Mouse (Mus musculus) forebrain, embryonic 12.5 days (tissue): ENCODE results near the gene 4930451I11Rik. TPM values are rescaled to one million over a fixed set of nuclear protein-coding genes. Genes with fewer than 3 reads are reported as not detected.

ENCODE experiments used
- ATAC-seq: fragments of 200-750 bp; cut with Nextera tagmentation; 2 replicates; pipeline ENCODE4 v1.8.0; 2017; ENCODE audit warnings: moderate TSS enrichment; ENCODE audit not compliant: low FRiP score
- H3K27ac ChIP-seq: fragments of 300-500 bp; sonication (generic); 2 replicates; pipeline ENCODE4 v1.5.1; 2016; ENCODE audit warnings: mild to moderate bottlenecking
- H3K27me3 ChIP-seq: fragments of 300-500 bp; sonication (generic); 2 replicates; pipeline ENCODE4 v1.6.1; 2016; ENCODE audit warnings: mild to moderate bottlenecking
- H3K36me3 ChIP-seq: fragments of 300-500 bp; sonication (generic); replicated peaks from 2 replicates; pipeline ENCODE4 v1.6.1; 2016; ENCODE audit warnings: mild to moderate bottlenecking
- H3K4me1 ChIP-seq: fragments of 300-500 bp; sonication (generic); 2 replicates; pipeline ENCODE4 v1.6.1; 2016
- H3K4me2 ChIP-seq: fragments of 300-500 bp; sonication (generic); 2 replicates; pipeline ENCODE4 v1.6.1; 2016; ENCODE audit warnings: mild to moderate bottlenecking, moderate library complexity
- H3K4me3 ChIP-seq: fragments of 300-500 bp; sonication (generic); replicated peaks from 2 replicates; pipeline ENCODE4 v1.5.1; 2016; ENCODE audit warnings: mild to moderate bottlenecking
- H3K9ac ChIP-seq: fragments of 300-500 bp; sonication (generic); 2 replicates; pipeline ENCODE4 v1.6.1; 2016; ENCODE audit warnings: mild to moderate bottlenecking
- H3K9me3 ChIP-seq: fragments of 300-500 bp; sonication (generic); 2 replicates; pipeline ENCODE4 v1.6.1; 2016
- WGBS: fragments of 180-500 bp; shearing (Covaris S2); methylation state at CpG from one replicate; pipeline ENCODE4 v1.1.7; 2016; 5-methylcytosine and 5-hydroxymethylcytosine counted together
- polyA plus RNA-seq: library from polyadenylated mRNA; unstranded; fragments of >200 nt; fragmentation: Nextera tagmentation; extraction: Ambion mirVana; gene quantifications from 2 replicates; pipeline ENCODE4 v1.2.1, GENCODE M21; 2016

The 4930451I11Rik gene
- polyA plus RNA-seq, 1 experiment from 2014 or later, result not detected

DNA sequence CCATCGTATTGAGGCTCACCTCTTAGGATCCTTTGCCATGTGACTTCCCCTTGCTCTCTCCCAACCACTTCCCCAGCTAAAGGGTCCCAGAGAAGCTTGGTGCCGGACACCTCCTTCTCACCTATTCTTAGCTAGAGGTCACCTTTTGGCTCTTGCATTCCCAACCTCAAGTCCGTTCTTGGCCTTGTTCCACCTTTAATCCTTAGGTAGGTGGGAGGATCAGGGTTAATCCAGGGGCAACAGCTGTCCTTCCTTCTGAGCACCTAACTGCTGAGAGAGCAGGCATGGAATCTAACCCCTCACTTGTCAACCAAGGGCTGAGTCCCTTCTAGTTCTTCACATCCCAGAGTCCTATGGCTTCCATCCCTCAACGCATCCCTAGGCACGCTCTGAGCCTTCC lies 5.5 kb downstream of the 4930451I11Rik start:
- Histone ChIP-seq H3K9me3 (no peaks in the 10 kb centered on the region), H3K9ac (no peak overlapping the region), H3K4me3 (no peak overlapping the region), H3K27me3 (peaks cover 23% of the 10 kb centered on the region; the same call in 1 of the 2 replicates), H3K36me3 (no peaks in the 10 kb centered on the region), H3K4me2 (no peak overlapping the region), H3K27ac (no peak overlapping the region), H3K4me1 (peaks cover 50% of the 10 kb centered on the region)
- WGBS, result 76% methylated on average over 5 of the region's 5 CpGs
- no peak for ATAC-seq

- Histone ChIP-seq H3K27me3 (peaks cover 23% of the 10 kb centered on the region; the same call in 1 of the 2 replicates), H3K4me3 (no peak overlapping the region), H3K27ac (no peak overlapping the region), H3K4me2 (0 out of 2 replicates have a peak overlapping the region, but pooled peaks have one; percentile 85), H3K9ac (no peak overlapping the region), H3K9me3 (no peaks in the 10 kb centered on the region), H3K36me3 (no peaks in the 10 kb centered on the region), H3K4me1 (peaks cover 50% of the 10 kb centered on the region)
- no peak for ATAC-seq
- WGBS, result 21% methylated on average over 8 of the region's 8 CpGs
Measured at GRCm38 (mm10) chr7:126825403-126825802, 6.0 kb downstream of the 4930451I11Rik start.

- Histone ChIP-seq H3K27me3 (peaks cover 16% of the 10 kb centered on the region; the same call in 1 of the 2 replicates), H3K27ac (peak overlapping the region; percentile 82), H3K9me3 (no peaks in the 10 kb centered on the region), H3K4me3 (peak overlapping the region; percentile 63), H3K36me3 (no peaks in the 10 kb centered on the region), H3K4me1 (peaks cover 39% of the 10 kb centered on the region), H3K9ac (peak overlapping the region; percentile 86), H3K4me2 (peak overlapping the region; percentile 85)
- ATAC-seq, result peak; percentile 42; the same call in 1 of the 2 replicates
- WGBS, result 14% methylated on average over 10 of the region's 10 CpGs
Measured at GRCm38 (mm10) chr7:126823940-126824339, 7.5 kb downstream of the 4930451I11Rik start.

- H3K27ac ChIP-seq, result peak overlapping the region; percentile 82
- peaks cover 16% of the 10 kb centered on the region; the same call in 1 of the 2 replicates for H3K27me3 ChIP-seq
- peak; percentile 84 for ATAC-seq
- peak overlapping the region; percentile 86 for H3K9ac ChIP-seq
- WGBS, result under 1% methylated on average over 16 of the region's 19 CpGs
- no peaks in the 10 kb centered on the region for H3K9me3 ChIP-seq
- peaks cover 39% of the 10 kb centered on the region for H3K4me1 ChIP-seq
- H3K4me2 ChIP-seq, result peak overlapping the region; percentile 85
- H3K36me3 ChIP-seq, result no peaks in the 10 kb centered on the region
- H3K4me3 ChIP-seq, result peak overlapping the region; percentile 63
Measured at GRCm38 (mm10) chr7:126823202-126823711, 8.2 kb downstream of the 4930451I11Rik start.

- peak overlapping the region; percentile 63 for H3K4me3 ChIP-seq
- H3K4me2 ChIP-seq, result peak overlapping the region; percentile 85
- peak overlapping the region; percentile 86 for H3K9ac ChIP-seq
- peaks cover 16% of the 10 kb centered on the region; the same call in 1 of the 2 replicates for H3K27me3 ChIP-seq
- H3K4me1 ChIP-seq, result peaks cover 39% of the 10 kb centered on the region
- 13% methylated on average over 9 of the region's 9 CpGs for WGBS
- no peaks in the 10 kb centered on the region for H3K9me3 ChIP-seq
- peak overlapping the region; percentile 82 for H3K27ac ChIP-seq
- ATAC-seq, result peak; percentile 12
- H3K36me3 ChIP-seq, result no peaks in the 10 kb centered on the region
Measured at GRCm38 (mm10) chr7:126822741-126823140, 8.7 kb downstream of the 4930451I11Rik start.

GRCm38 (mm10) chr7:126821835-126822511 lies 9.5 kb downstream of the 4930451I11Rik start:
- 22% methylated on average over 7 of the region's 7 CpGs for WGBS
- Histone ChIP-seq H3K4me3 (no peak overlapping the region), H3K9ac (peak overlapping the region; percentile 86; the same call in 1 of the 2 replicates)

DNA sequence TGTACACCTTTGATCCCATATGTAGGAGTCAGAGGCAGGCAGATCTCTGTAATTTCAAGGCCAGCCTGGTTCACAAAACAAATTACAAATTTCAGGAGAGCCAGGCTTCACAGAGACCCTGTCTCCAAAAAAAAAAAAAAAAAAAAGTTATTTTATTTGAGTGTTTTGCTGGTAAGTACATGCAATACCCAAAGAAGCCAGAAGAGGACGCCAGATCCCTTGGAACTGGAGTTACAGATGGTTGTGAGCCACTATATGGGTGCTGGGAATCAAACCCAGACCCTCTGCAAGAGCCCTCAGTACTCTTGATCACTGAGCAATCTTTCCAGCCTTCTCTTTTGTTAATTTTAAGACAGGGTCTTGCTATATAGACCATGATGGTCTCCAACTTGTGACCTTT lies 12.6 kb downstream of the 4930451I11Rik start:
- H3K4me3 ChIP-seq, result no peak overlapping the region
- ATAC-seq, result no peak
- WGBS, result 38% methylated on average over 1 of the region's 1 CpGs

More at GRCm38 (mm10) chr7:126821835-126822511, 9.5 kb downstream of the 4930451I11Rik start:
- ATAC-seq, result peak; percentile 39; the same call in 1 of the 2 replicates
- H3K27ac ChIP-seq, result peak overlapping the region; percentile 82
- H3K36me3 ChIP-seq, result no peaks in the 10 kb centered on the region
- peaks cover 16% of the 10 kb centered on the region; the same call in 1 of the 2 replicates for H3K27me3 ChIP-seq
- H3K9me3 ChIP-seq, result no peaks in the 10 kb centered on the region
- H3K4me1 ChIP-seq, result peaks cover 39% of the 10 kb centered on the region
- H3K4me2 ChIP-seq, result peak overlapping the region; percentile 85

DNA sequence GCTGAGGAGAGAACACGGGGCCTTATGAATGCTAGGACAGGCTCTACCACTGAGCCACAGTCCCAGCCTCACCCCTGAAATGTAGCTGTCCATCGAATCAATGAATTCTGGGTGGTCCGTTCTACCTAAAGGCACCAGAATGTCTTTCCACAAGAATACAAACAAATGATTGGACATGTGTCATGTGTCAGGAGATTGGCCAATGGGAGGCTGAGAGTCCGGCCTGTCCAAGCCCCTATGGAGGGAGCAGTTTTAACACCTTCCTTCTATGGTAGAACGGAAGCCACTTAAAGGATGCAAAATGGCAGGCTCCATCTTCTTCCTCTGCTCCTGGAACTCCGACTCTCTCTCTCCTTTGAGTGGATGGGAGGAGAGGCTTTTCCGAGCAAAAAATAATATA lies 13.8 kb downstream of the 4930451I11Rik start:
- H3K27me3 ChIP-seq, result peaks cover 9% of the 10 kb centered on the region; the same call in 1 of the 2 replicates
- H3K4me1 ChIP-seq, result peaks cover 10% of the 10 kb centered on the region
- H3K36me3 ChIP-seq, result no peaks in the 10 kb centered on the region
- no peaks in the 10 kb centered on the region for H3K9me3 ChIP-seq
- no peak overlapping the region for H3K4me3 ChIP-seq
- no peak overlapping the region for H3K9ac ChIP-seq
- H3K4me2 ChIP-seq, result no peak overlapping the region
- no peak overlapping the region for H3K27ac ChIP-seq
- no peak for ATAC-seq
- 83% methylated on average over 7 of the region's 7 CpGs for WGBS

More for the DNA sequence above, 12.6 kb downstream of the 4930451I11Rik start:
- H3K36me3 ChIP-seq, result no peaks in the 10 kb centered on the region
- no peaks in the 10 kb centered on the region for H3K9me3 ChIP-seq
- no peak overlapping the region for H3K27ac ChIP-seq
- no peak overlapping the region for H3K4me2 ChIP-seq
- H3K27me3 ChIP-seq, result peaks cover 13% of the 10 kb centered on the region; the same call in 1 of the 2 replicates
- no peak overlapping the region for H3K9ac ChIP-seq
- peaks cover 19% of the 10 kb centered on the region for H3K4me1 ChIP-seq

- no peak for ATAC-seq
- H3K4me2 ChIP-seq, result no peak overlapping the region
- H3K9me3 ChIP-seq, result no peaks in the 10 kb centered on the region
- no peak overlapping the region for H3K27ac ChIP-seq
- peaks cover 3% of the 10 kb centered on the region; the same call in 1 of the 2 replicates for H3K4me1 ChIP-seq
- H3K9ac ChIP-seq, result no peak overlapping the region
- no peak overlapping the region for H3K4me3 ChIP-seq
- WGBS, result 89% methylated on average over 8 of the region's 8 CpGs
- no peaks in the 10 kb centered on the region for H3K36me3 ChIP-seq
- H3K27me3 ChIP-seq, result 0 out of 2 replicates have a peak, but pooled peaks cover 4% of the 10 kb centered on the region
Measured at GRCm38 (mm10) chr7:126816494-126816893, 14.9 kb downstream of the 4930451I11Rik start.

DNA sequence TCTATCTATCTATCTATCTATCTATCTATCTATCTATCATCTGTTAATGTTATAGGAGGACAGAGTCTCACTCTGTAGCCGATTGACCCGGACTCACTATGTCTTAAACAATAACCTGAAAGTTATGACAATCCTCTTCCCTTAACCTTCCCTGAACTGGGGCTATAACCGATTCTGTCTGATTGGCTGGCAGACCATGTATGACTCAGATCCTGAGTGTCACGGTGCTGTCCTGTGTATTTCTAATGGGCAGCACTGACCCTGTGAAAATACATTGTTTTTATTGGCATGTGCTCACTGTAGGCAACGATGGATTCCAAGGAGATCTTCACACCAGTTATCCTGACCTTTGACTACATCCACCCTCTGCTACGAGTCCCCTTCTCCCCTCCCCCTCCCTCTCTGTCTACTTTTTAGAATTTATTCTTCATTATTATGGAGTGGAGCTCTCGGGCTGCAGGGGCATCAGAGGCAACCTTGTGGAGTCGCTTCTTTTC lies 15.7 kb downstream of the 4930451I11Rik start:
- H3K4me2 ChIP-seq, result no peak overlapping the region
- 64% methylated on average over 8 of the region's 8 CpGs for WGBS
- ATAC-seq, result no peak

DNA sequence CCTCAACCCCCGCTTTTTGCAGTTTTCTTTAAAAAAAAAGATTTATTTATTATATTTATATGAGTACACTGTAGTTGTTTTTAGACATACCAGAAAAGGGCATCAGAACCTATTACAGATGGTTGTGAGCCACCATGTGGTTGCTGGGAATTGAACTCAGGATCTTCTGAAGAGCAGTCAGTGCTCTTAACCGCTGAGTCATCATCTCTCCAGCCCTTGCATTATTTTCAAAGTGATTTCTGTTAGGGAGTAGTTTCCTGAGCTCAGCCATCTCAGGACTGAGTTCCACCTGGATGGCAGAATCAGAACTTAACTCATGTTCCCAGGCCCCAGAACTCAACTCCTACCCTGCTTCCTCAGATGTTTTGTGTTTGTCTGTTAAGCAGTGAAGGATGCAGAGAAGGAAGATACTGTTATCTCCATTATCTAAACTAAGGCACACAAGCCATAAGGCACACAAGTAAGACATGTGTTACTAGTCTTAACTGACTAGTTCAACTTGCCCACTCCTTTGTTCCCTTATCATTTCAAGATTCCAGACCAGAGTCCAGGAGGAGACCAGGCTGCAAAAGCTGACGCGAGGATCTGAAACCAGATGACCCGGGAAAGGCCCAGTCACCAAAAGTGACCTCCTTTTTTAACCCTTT lies 21.6 kb downstream of the 4930451I11Rik start:
- Histone ChIP-seq H3K27ac (no peak overlapping the region), H3K4me1 (peaks cover 26% of the 10 kb centered on the region), H3K9ac (peak overlapping the region; percentile 77; the same call in 1 of the 2 replicates), H3K4me2 (peak overlapping the region; percentile 81), H3K36me3 (peaks cover 14% of the 10 kb centered on the region), H3K27me3 (0 out of 2 replicates have a peak, but pooled peaks cover 4% of the 10 kb centered on the region), H3K4me3 (peak overlapping the region; percentile 72; the same call in 1 of the 2 replicates), H3K9me3 (no peaks in the 10 kb centered on the region)
- whole genome bisulfite sequencing, result 75% methylated on average over 5 of the region's 5 CpGs
- ATAC-seq, result no peak

More for the DNA sequence above, 15.7 kb downstream of the 4930451I11Rik start:
- H3K27me3 ChIP-seq, result 0 out of 2 replicates have a peak, but pooled peaks cover 4% of the 10 kb centered on the region
- no peak overlapping the region for H3K4me3 ChIP-seq
- peaks cover 3% of the 10 kb centered on the region; the same call in 1 of the 2 replicates for H3K4me1 ChIP-seq
- H3K9ac ChIP-seq, result no peak overlapping the region
- no peaks in the 10 kb centered on the region for H3K36me3 ChIP-seq
- no peak overlapping the region for H3K27ac ChIP-seq
- no peaks in the 10 kb centered on the region for H3K9me3 ChIP-seq
